Mouse (Mus musculus) midbrain, embryonic 16.5 days (tissue): Measurements from ENCODE around the gene Fam172a. TPM values are rescaled to one million over a fixed set of nuclear protein-coding genes. Genes with fewer than 3 reads are reported as not detected.

Experiments
- ATAC-seq: fragments of 200-750 bp; cut with Nextera tagmentation; 2 replicates; pipeline ENCODE4 v1.8.0; 2017; ENCODE audit warnings: moderate TSS enrichment
- H3K27ac ChIP-seq: fragments of 300-500 bp; sonication (generic); 2 replicates; pipeline ENCODE4 v1.5.1; 2014; ENCODE audit warnings: mild to moderate bottlenecking, low read length, mixed read lengths
- H3K27me3 ChIP-seq: fragments of 300-500 bp; sonication (generic); 2 replicates; pipeline ENCODE4 v1.6.1; 2014; ENCODE audit warnings: low read depth, low read length, mixed read lengths; ENCODE audit not compliant: control insufficient read depth, insufficient read depth
- H3K36me3 ChIP-seq: fragments of 300-500 bp; sonication (generic); 2 replicates; pipeline ENCODE4 v1.6.1; 2014; ENCODE audit warnings: mild to moderate bottlenecking, low read length, moderate library complexity, mixed read lengths; ENCODE audit not compliant: control insufficient read depth, insufficient read depth
- H3K4me1 ChIP-seq: fragments of 300-500 bp; sonication (generic); 2 replicates; pipeline ENCODE4 v1.6.1; 2014; ENCODE audit warnings: mild to moderate bottlenecking, low read length, mixed read lengths; ENCODE audit not compliant: control insufficient read depth, insufficient read depth
- H3K4me2 ChIP-seq: fragments of 300-500 bp; sonication (generic); 2 replicates; pipeline ENCODE4 v1.6.1; 2014; ENCODE audit warnings: mild to moderate bottlenecking, low read length, mixed read lengths
- H3K4me3 ChIP-seq: fragments of 300-500 bp; sonication (generic); 2 replicates; pipeline ENCODE4 v1.5.1; 2014; ENCODE audit warnings: low read depth, mild to moderate bottlenecking, low read length, moderate library complexity, mixed read lengths
- H3K9ac ChIP-seq: fragments of 300-500 bp; sonication (generic); 2 replicates; pipeline ENCODE4 v1.6.1; 2014; ENCODE audit warnings: low read depth, low read length, mixed read lengths
- H3K9me3 ChIP-seq: fragments of 300-500 bp; sonication (generic); replicated peaks from 2 replicates; pipeline ENCODE4 v1.6.1; 2014; ENCODE audit warnings: mild to moderate bottlenecking, low read length, mixed read lengths; ENCODE audit not compliant: control insufficient read depth, poor library complexity, severe bottlenecking
- WGBS: fragments of 180-500 bp; shearing (Covaris S2); extraction: QIAGEN DNeasy Blood & Tissue Kit; methylation state at CpG from one replicate; pipeline ENCODE4 v1.1.7; 2014; 5-methylcytosine and 5-hydroxymethylcytosine counted together
- polyA plus RNA-seq: library from polyadenylated mRNA; unstranded; fragments of >200 nt; fragmentation: Nextera tagmentation; extraction: Ambion mirVana; gene quantifications from 2 replicates; pipeline ENCODE4 v1.2.1, GENCODE M21; 2015

Gene Fam172a
- polyA plus RNA-seq, 1 experiment from 2014 or later: 43.0 TPM

- Histone ChIP-seq H3K9me3 (no peaks in the 10 kb centered on the region), H3K4me2 (peak overlapping the region; percentile 37), H3K27ac (peak overlapping the region; percentile 69), H3K4me3 (peak overlapping the region; percentile 8; the same call in 1 of the 2 replicates), H3K36me3 (no peaks in the 10 kb centered on the region), H3K27me3 (peaks cover 23% of the 10 kb centered on the region), H3K4me1 (peaks cover 9% of the 10 kb centered on the region; the same call in 1 of the 2 replicates), H3K9ac (peak overlapping the region; percentile 16; the same call in 1 of the 2 replicates)
- WGBS: under 1% methylated on average over 8 of the region's 8 CpGs
- peak; percentile 22; the same call in 1 of the 2 replicates for ATAC-seq
These were observed 474.1 kb downstream of the Fam172a start for GRCm38 (mm10) chr13:78175821-78176380.

- Histone ChIP-seq H3K9ac (no peak overlapping the region), H3K9me3 (no peaks in the 10 kb centered on the region), H3K4me2 (no peak overlapping the region; the same call in 1 of the 2 replicates), H3K4me3 (no peak overlapping the region), H3K27ac (peak overlapping the region; percentile 55; the same call in 1 of the 2 replicates), H3K36me3 (no peaks in the 10 kb centered on the region), H3K27me3 (peaks cover 23% of the 10 kb centered on the region), H3K4me1 (peaks cover 15% of the 10 kb centered on the region; the same call in 1 of the 2 replicates)
- no peak for ATAC-seq
- WGBS: 27% methylated on average over 5 of the region's 5 CpGs
These were observed 475.6 kb downstream of the Fam172a start for GRCm38 (mm10) chr13:78177381-78177950.

GRCm38 (mm10) chr13:78178021-78178420 lies 476.2 kb downstream of the Fam172a start:
- Histone ChIP-seq H3K4me2 (no peak overlapping the region; the same call in 1 of the 2 replicates), H3K27ac (peak overlapping the region; percentile 55; the same call in 1 of the 2 replicates), H3K4me3 (no peak overlapping the region; the same call in 1 of the 2 replicates), H3K9ac (no peak overlapping the region), H3K4me1 (peaks cover 15% of the 10 kb centered on the region; the same call in 1 of the 2 replicates), H3K9me3 (no peaks in the 10 kb centered on the region), H3K36me3 (no peaks in the 10 kb centered on the region), H3K27me3 (peaks cover 19% of the 10 kb centered on the region)
- no peak for ATAC-seq
- 14% methylated on average over 1 of the region's 1 CpGs for WGBS

- H3K9me3 ChIP-seq: no peaks in the 10 kb centered on the region
- H3K27ac ChIP-seq: peak overlapping the region; percentile 82
- peak overlapping the region; percentile 41 for H3K4me3 ChIP-seq
- ATAC-seq: no peak
- peaks cover 16% of the 10 kb centered on the region for H3K27me3 ChIP-seq
- 12% methylated on average over 5 of the region's 5 CpGs for WGBS
- no peaks in the 10 kb centered on the region for H3K36me3 ChIP-seq
- peak overlapping the region; percentile 64; the same call in 1 of the 2 replicates for H3K9ac ChIP-seq
- peak overlapping the region; percentile 64 for H3K4me2 ChIP-seq
- H3K4me1 ChIP-seq: peaks cover 15% of the 10 kb centered on the region; the same call in 1 of the 2 replicates
These were observed 476.9 kb downstream of the Fam172a start for GRCm38 (mm10) chr13:78178771-78179170.

- Histone ChIP-seq H3K4me3 (peak overlapping the region; percentile 41), H3K9me3 (no peaks in the 10 kb centered on the region), H3K4me1 (peaks cover 15% of the 10 kb centered on the region), H3K27ac (peak overlapping the region; percentile 82), H3K4me2 (peak overlapping the region; percentile 64), H3K27me3 (peaks cover 12% of the 10 kb centered on the region), H3K36me3 (no peaks in the 10 kb centered on the region), H3K9ac (peak overlapping the region; percentile 64)
- peak; percentile 55 for ATAC-seq
- WGBS: under 1% methylated on average over 38 of the region's 38 CpGs
These were observed 477.7 kb downstream of the Fam172a start for GRCm38 (mm10) chr13:78179312-78180097.

- no peak for ATAC-seq
- H3K9me3 ChIP-seq: no peaks in the 10 kb centered on the region
- H3K36me3 ChIP-seq: no peaks in the 10 kb centered on the region
- peaks cover 11% of the 10 kb centered on the region for H3K27me3 ChIP-seq
- peak overlapping the region; percentile 82 for H3K27ac ChIP-seq
- WGBS: 40% methylated on average over 3 of the region's 3 CpGs
- peaks cover 17% of the 10 kb centered on the region for H3K4me1 ChIP-seq
- H3K4me2 ChIP-seq: peak overlapping the region; percentile 64; the same call in 1 of the 2 replicates
- no peak overlapping the region for H3K9ac ChIP-seq
- H3K4me3 ChIP-seq: no peak overlapping the region
These were observed 478.4 kb downstream of the Fam172a start for GRCm38 (mm10) chr13:78180261-78180660.

GRCm38 (mm10) chr13:78181071-78181929 lies 479.5 kb downstream of the Fam172a start:
- peak; percentile 44 for ATAC-seq
- no peaks in the 10 kb centered on the region for H3K36me3 ChIP-seq
- WGBS: under 1% methylated on average over 43 of the region's 44 CpGs
- peaks cover 11% of the 10 kb centered on the region for H3K27me3 ChIP-seq
- H3K27ac ChIP-seq: peak overlapping the region; percentile 82
- H3K4me3 ChIP-seq: peak overlapping the region; percentile 38
- peak overlapping the region; percentile 71 for H3K4me2 ChIP-seq
- H3K4me1 ChIP-seq: peaks cover 18% of the 10 kb centered on the region
- peak overlapping the region; percentile 59; the same call in 1 of the 2 replicates for H3K9ac ChIP-seq
- no peaks in the 10 kb centered on the region for H3K9me3 ChIP-seq

- ATAC-seq: peak; percentile 61
- Histone ChIP-seq H3K27ac (peak overlapping the region; percentile 82), H3K9me3 (no peaks in the 10 kb centered on the region), H3K4me1 (peaks cover 20% of the 10 kb centered on the region), H3K4me3 (peak overlapping the region; percentile 38), H3K9ac (peak overlapping the region; percentile 59; the same call in 1 of the 2 replicates), H3K27me3 (peaks cover 13% of the 10 kb centered on the region), H3K4me2 (peak overlapping the region; percentile 71), H3K36me3 (no peaks in the 10 kb centered on the region)
- 4% methylated on average over 14 of the region's 14 CpGs for WGBS
These were observed 480.2 kb downstream of the Fam172a start for GRCm38 (mm10) chr13:78181930-78182558.
